Mouse (Mus musculus) hematopoietic stem cell, adult 5-6 weeks (primary cell): Measurements from ENCODE around the gene Xdh. TPM values are rescaled to one million over a fixed set of nuclear protein-coding genes. Genes with fewer than 3 reads are reported as not detected.
"Not testable (repeated sequence)": the region's sequence is repeated elsewhere in the genome, so short reads cannot be mapped to it uniquely, and the experiment has no call there.

Experiments used
- ATAC-seq, 2 experiments: fragments of 125-278 bp in 1 of 2; replicated peaks in 1 of 2; 2 replicates each; pipeline ENCODE4 v1.8.0; 2016 to 2017; ENCODE audit warnings: inconsistent platforms in 2 of 2, mild to moderate bottlenecking in 2 of 2, moderate number of reproducible peaks in 2 of 2, low read depth in 1 of 2, moderate TSS enrichment in 1 of 2; ENCODE audit not compliant: low FRiP score in 2 of 2, poor library complexity in 2 of 2, severe bottlenecking in 2 of 2, insufficient read depth in 1 of 2, low TSS enrichment in 1 of 2
- total RNA-seq: library from RNA; stranded (forward); fragments of 172-1452, 232-1000 nt; gene quantifications from 2 replicates; pipeline ENCODE4 v1.2.3, GENCODE M21; 2017

Gene Xdh
- total RNA-seq, 1 experiment from 2014 or later = 7.8 TPM

DNA sequence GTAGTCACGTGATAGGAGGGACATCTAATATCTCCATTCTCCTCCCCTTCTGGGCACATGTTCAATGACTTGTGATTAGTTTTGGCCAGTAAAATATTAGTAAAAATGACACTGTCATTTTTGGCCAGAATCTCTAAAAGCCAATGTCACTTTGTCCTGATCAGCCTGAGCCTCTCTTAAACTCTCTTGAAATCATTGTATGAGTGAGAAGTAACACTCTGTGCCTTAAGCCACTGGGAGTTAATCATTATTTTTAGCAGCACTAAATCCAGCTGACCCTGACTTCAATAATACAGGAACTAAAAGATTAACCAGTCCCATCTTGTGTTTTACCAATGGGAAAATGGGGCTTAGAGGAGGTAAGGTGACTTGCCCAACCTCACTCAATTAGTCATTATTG lies 102.6 kb downstream of the Xdh start:
- ATAC-seq = no peak

DNA sequence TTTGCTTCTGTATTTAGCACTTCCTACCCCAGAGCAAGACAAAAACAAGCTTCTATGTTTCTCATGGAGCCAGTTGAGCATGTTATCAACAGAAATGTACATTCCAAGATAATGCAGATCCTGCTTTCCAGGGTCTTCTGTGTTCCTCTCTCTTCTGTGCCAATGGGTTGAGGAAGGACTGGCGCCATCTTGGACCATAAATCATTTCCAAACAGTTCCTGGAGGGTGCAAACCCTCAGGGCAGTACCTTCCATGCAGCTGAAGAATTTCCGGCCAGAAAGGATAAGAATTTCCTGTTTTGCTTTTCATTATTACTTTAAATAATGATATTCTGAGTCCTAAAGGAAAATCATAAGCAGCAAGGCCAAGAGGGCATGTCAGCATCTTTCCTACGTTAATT lies 104.4 kb downstream of the Xdh start:
- no peak for ATAC-seq

DNA sequence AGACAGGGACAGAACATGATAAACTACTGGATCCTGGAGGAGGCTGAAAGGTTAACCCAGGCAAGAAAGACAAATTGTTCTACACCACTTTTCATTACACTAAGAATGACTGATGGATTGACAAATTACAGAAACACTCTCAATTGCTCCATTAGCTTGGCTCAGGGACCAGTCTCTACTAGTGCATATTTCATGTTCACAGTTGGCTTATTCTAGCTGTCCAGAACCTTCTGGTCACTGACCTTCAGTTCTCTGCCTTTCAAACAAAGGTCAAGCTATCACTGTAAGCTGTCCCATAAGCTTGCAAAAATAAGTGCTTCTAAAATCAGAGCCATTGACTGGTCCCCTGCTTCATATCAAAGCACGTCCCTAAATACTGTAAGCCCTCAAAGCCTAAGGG lies 107.0 kb downstream of the Xdh start:
- no peak for ATAC-seq

- not testable (repeated sequence) for ATAC-seq
Observed at GRCm38 (mm10) chr17:73839876-73840275, 110.1 kb downstream of the Xdh start.

DNA sequence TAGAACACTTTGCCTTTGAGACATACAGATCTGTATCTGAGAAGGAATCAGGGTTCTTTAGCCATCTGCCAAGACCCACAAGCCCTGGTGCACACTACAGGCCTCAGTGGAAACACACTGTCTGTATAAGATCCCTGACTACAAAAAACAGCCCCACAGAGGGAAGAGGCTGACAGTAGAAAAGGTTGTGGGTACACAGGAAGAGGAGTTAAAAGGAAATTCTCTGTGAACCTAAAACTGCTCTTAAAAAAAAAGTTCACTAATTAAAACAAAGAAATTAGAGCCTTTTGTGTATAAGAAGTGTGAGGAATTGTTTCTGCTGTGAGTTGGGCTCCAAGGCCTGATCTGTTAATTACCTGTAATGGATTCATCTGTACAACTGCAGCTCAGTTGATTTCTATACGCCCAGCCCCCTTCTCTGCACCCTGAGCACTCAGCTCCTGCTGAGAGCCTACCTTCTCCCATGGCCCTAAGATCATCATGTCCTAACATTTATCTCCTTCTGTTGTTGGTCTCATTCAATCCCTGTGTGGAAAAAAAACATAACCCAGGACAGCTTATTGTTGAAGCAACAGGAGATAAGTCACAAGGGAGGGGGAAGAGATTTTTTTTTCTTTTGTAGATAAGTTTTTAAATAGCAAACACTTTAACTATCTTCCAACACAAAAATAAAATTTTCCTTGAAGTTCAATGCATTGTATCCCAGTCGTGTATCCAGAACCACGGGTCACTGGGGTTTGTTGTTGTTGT lies 110.7 kb downstream of the Xdh start:
- no peak for ATAC-seq

DNA sequence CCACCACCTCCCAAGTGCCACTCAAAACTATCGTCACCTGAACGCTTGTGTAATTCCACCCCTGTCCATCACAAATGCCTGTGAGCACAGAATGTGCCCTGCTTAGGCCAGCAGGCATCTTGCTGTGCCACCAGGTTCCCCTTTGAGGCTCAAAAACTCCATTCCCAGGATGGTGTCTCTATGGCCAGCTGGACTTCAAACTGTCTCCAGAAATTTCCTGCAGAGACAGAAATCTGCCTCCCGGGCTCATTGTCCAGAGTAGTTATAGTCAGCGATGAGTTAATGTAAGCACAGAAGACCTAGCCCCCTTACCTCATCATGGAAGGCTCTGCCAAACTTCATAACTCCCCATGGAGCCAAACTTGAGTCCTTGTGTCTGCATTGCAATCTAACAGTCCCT lies 112.8 kb downstream of the Xdh start:
- no peak for ATAC-seq

DNA sequence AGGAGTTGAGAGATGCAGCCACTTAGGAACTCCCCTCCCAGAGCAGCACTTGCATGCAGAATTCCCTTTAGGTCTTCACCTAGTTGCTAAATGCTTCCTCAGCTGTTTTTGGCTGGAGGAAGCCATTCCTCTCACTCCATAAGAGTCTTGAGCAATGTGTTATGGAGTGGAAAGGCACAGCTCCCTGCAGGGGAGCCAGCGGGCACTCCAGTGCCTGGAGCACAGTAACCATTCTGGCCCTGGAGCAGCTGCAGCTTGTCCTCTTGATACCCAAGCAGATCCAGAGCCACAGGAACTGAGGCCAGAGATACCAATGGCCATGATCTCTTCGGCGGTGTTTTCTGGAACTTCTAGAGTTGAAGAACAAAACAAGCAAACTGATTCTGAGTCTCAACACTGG lies 113.4 kb downstream of the Xdh start:
- ATAC-seq = no peak

Other genes starting within 250 kb of the Xdh start
- not detected in 2 replicates for gene Galnt14, start 239.7 kb downstream of the Xdh start, total RNA-seq
- 2.2 and 6.4 TPM in 2 replicates for gene Ehd3, start 146.1 kb downstream of the Xdh start, total RNA-seq
- gene Srd5a2, start 97.7 kb upstream of the Xdh start, total RNA-seq = not detected in 2 replicates